Mouse (Mus musculus) forebrain, embryonic 13.5 days (tissue): ENCODE measurements at regions not wholly inside any gene's neighbourhood (a gene's known extent, or its start where the extent isn't known, plus 50 kb on each side); places are given as distances from the start of the nearest gene placed in this dataset.
"Not testable (repeated sequence)": the region's sequence is repeated elsewhere in the genome, so short reads cannot be mapped to it uniquely, and the experiment has no call there.

Experiments used
- ATAC-seq: fragments of 200-750 bp; cut with Nextera tagmentation; 2 replicates; pipeline ENCODE4 v1.8.0; 2017
- H3K27ac ChIP-seq: fragments of 300-500 bp; sonication (generic); 2 replicates; pipeline ENCODE4 v1.5.1; 2015; ENCODE audit warnings: inconsistent platforms, mild to moderate bottlenecking, moderate library complexity
- H3K27me3 ChIP-seq: fragments of 300-500 bp; sonication (generic); 2 replicates; pipeline ENCODE4 v1.6.1; 2015; ENCODE audit warnings: mild to moderate bottlenecking, inconsistent platforms
- H3K36me3 ChIP-seq: fragments of 300-500 bp; sonication (generic); 2 replicates; pipeline ENCODE4 v1.6.1; 2015; ENCODE audit warnings: mild to moderate bottlenecking, inconsistent platforms; ENCODE audit not compliant: poor library complexity, severe bottlenecking
- H3K4me1 ChIP-seq: fragments of 300-500 bp; sonication (generic); 2 replicates; pipeline ENCODE4 v1.6.1; 2015; ENCODE audit warnings: inconsistent platforms
- H3K4me2 ChIP-seq: fragments of 300-500 bp; sonication (generic); 2 replicates; pipeline ENCODE4 v1.6.1; 2015; ENCODE audit warnings: inconsistent platforms, mild to moderate bottlenecking, moderate library complexity
- H3K4me3 ChIP-seq: fragments of 300-500 bp; sonication (generic); 2 replicates; pipeline ENCODE4 v1.5.1; 2015; ENCODE audit warnings: mild to moderate bottlenecking, inconsistent platforms
- H3K9ac ChIP-seq: fragments of 300-500 bp; sonication (generic); 2 replicates; pipeline ENCODE4 v1.6.1; 2015; ENCODE audit warnings: mild to moderate bottlenecking, inconsistent platforms
- H3K9me3 ChIP-seq: fragments of 300-500 bp; sonication (generic); replicated peaks from 2 replicates; pipeline ENCODE4 v1.6.1; 2016; ENCODE audit warnings: inconsistent platforms
- WGBS: fragments of 180-500 bp; shearing (Covaris S2); methylation state at CpG from one replicate; pipeline ENCODE4 v1.1.7; 2015; 5-methylcytosine and 5-hydroxymethylcytosine counted together

DNA sequence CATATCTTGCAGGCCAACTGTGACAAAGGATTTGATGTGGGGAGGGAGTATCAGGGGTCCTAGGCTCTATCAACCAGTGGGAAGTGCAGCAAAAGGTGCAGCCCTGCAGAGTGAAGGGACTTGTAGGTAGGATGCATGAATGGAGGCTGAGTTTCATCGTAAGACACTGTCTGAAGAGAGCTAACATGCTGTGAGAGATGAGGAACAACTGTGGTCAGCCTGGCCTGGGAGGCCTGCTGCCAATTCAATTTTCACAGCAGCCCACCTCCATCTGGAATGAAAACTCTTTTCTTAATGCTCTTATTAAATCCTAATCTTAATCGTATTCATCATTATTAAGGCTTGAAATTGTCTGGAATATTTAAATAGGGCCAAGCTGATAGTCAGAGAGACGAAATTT lies 622.1 kb upstream of the Brinp1 start:
- H3K4me3 ChIP-seq, result no peak overlapping the region
- H3K27ac ChIP-seq, result no peak overlapping the region
- 60% methylated on average over 3 of the region's 3 CpGs for WGBS
- no peaks in the 10 kb centered on the region for H3K27me3 ChIP-seq
- no peak for ATAC-seq
- no peak overlapping the region for H3K4me2 ChIP-seq
- no peaks in the 10 kb centered on the region for H3K9me3 ChIP-seq
- H3K9ac ChIP-seq, result no peak overlapping the region
- H3K36me3 ChIP-seq, result no peaks in the 10 kb centered on the region
- no peaks in the 10 kb centered on the region for H3K4me1 ChIP-seq

DNA sequence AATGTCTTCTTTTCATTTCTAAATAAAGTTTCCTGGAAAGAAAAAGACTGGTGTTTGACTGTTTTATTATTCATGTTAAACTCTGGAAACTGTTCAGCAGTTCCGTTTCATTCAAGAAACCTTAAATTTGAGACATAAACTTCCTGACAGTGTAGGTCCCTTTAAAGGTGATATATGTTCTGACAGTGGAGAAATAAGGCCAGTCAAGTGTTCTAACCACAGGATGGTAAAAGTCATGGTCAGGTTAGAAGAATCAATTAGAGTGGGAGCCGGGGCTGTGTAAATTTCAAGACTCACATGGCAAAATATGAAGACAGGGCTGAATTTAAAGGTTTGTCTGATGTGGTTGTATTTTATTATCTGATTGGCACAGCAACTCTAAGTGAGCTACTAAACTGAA lies 593.9 kb upstream of the Brinp1 start:
- Histone ChIP-seq H3K36me3 (no peaks in the 10 kb centered on the region), H3K9me3 (no peaks in the 10 kb centered on the region), H3K4me2 (no peak overlapping the region), H3K4me3 (no peak overlapping the region), H3K4me1 (no peaks in the 10 kb centered on the region), H3K9ac (no peak overlapping the region), H3K27ac (no peak overlapping the region), H3K27me3 (no peaks in the 10 kb centered on the region)
- 94% methylated on average over 2 of the region's 2 CpGs for WGBS
- ATAC-seq, result no peak

DNA sequence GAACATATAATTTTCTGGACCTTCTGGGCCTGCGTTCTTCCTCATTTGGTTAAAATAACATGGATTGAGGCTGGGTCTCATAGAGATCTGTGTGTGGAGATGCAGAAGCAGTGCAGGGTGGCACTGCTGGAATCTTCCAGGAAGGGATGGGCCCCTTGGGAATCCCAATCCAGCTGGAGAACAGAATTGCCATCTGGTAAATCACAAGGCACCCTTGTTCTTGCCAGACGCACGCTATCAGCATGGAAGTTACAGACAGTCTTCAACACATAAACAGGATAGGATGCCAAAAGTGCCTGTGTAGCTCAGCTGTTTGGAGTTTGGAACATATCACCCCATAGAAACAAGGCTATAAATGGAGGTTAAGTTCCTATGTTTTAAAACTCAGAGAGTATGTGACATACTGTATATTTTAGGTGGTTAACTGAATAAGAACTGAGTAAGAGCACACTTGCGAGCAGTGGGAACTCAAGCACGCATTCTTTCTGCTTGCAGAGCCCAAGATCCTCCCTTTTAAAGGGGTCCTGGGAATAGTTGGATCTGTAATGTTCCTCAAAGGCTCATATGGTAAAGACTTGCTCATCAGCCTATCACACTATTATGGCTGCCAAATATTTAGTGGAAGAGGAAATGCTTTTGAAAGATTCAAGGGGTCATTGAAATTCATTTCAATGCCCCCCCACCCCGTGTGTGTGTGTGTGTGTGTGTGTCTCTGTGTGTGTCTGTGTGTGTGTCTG lies 584.1 kb upstream of the Brinp1 start:
- ATAC-seq, result peak; percentile 94
- no peak overlapping the region for H3K9ac ChIP-seq
- H3K27ac ChIP-seq, result no peak overlapping the region
- no peak overlapping the region for H3K4me3 ChIP-seq
- no peak overlapping the region for H3K4me2 ChIP-seq
- no peaks in the 10 kb centered on the region for H3K4me1 ChIP-seq
- 85% methylated on average over 6 of the region's 6 CpGs for WGBS
- no peaks in the 10 kb centered on the region for H3K9me3 ChIP-seq
- no peaks in the 10 kb centered on the region for H3K36me3 ChIP-seq
- no peaks in the 10 kb centered on the region for H3K27me3 ChIP-seq

DNA sequence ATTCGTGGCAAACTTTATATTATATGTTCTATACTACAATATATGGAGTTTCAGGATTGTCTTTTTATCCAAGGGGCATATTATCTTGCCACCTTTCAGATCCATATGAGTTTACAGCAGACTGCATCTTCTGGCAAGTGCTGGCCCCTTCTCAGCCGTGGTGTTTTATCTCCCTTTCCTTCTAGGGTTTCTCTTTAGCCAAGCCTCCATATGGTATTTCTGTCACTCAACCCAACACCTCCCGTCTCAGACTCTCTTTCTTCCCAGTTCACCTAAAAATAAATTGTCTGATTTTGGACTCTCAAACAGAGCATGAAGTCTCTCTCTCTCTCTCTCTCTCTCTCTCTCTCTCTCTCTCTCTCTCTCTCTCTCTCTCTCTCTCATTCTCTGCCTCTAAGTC lies 578.9 kb upstream of the Brinp1 start:
- no peak overlapping the region for H3K27ac ChIP-seq
- H3K4me1 ChIP-seq, result no peaks in the 10 kb centered on the region; the same call in 1 of the 2 replicates
- ATAC-seq, result 0 out of 2 replicates have a peak, but pooled peaks have one; percentile 24
- no peak overlapping the region for H3K4me2 ChIP-seq
- no peak overlapping the region for H3K9ac ChIP-seq
- no peaks in the 10 kb centered on the region for H3K36me3 ChIP-seq
- 71% methylated on average over 3 of the region's 3 CpGs for WGBS
- no peaks in the 10 kb centered on the region for H3K9me3 ChIP-seq
- H3K27me3 ChIP-seq, result no peaks in the 10 kb centered on the region
- no peak overlapping the region for H3K4me3 ChIP-seq

DNA sequence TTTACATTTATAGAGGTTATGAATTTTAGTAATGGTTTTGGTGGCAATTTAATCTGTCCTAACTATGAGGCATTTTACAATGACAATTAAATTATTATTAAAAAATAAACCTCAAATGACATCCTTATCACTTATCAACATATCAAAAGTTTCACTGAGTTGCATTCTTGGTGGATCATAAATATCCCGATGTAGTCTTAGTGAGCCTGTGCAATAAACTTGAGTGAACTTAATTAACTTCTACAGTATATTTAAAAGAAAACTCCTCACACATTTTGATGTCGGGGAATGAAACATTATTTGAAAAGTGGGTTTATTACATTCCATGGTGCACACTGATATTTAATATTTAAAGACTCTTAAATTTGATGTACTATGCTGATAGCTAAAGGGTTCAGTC lies 568.9 kb upstream of the Brinp1 start:
- Histone ChIP-seq H3K36me3 (no peaks in the 10 kb centered on the region), H3K4me2 (no peak overlapping the region), H3K4me3 (no peak overlapping the region), H3K9me3 (no peaks in the 10 kb centered on the region), H3K27ac (no peak overlapping the region), H3K27me3 (no peaks in the 10 kb centered on the region), H3K9ac (no peak overlapping the region), H3K4me1 (no peaks in the 10 kb centered on the region)
- no peak for ATAC-seq
- 91% methylated on average over 2 of the region's 2 CpGs for WGBS

DNA sequence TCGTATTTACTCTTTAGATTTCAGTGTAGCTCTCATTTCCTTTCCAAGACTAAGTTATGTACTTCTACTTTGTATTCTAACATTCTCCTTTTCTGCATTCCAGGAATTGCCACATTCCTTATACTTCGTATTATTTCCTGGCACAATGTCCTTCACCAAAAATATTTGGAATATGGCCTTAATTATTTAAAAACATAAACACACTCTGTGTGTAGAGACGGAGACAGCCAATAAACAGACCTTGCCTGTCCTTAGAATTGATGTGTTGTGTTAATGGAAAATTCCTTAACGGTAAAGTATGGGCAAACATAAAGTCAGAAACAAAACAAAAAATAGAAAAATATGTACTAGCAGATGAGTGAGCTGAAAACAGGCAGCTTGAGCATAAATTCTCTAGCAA lies 554.1 kb upstream of the Brinp1 start:
- Histone ChIP-seq H3K4me3 (no peak overlapping the region), H3K9ac (no peak overlapping the region), H3K27ac (no peak overlapping the region), H3K4me1 (no peaks in the 10 kb centered on the region), H3K9me3 (no peaks in the 10 kb centered on the region), H3K4me2 (no peak overlapping the region), H3K36me3 (no peaks in the 10 kb centered on the region), H3K27me3 (no peaks in the 10 kb centered on the region)
- 85% methylated on average over 4 of the region's 4 CpGs for WGBS
- no peak for ATAC-seq

DNA sequence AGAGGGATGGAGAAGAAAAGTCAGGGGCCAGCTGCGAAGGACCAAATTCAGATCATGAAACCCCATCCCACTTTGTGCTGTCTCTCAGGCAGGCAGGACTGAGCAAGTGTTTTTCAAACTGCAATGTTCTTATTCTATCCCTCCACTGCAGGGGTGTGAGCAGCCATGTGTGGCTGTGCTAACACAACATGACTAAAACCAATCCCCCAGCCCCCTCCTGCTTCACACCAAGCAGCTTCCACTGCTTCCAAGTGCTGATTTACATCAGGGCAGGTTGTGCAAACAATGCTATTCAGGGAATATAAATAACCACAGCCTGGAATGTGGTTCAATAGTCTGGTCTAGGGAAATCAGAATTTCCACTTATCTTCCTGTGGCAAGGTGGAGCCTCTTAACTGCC lies 517.0 kb upstream of the Brinp1 start:
- Histone ChIP-seq H3K4me3 (no peak overlapping the region), H3K36me3 (no peaks in the 10 kb centered on the region), H3K4me1 (peaks cover 4% of the 10 kb centered on the region; the same call in 1 of the 2 replicates), H3K27ac (no peak overlapping the region), H3K9me3 (no peaks in the 10 kb centered on the region), H3K4me2 (no peak overlapping the region), H3K27me3 (no peaks in the 10 kb centered on the region), H3K9ac (no peak overlapping the region)
- WGBS, result 87% methylated on average over 1 of the region's 1 CpGs
- ATAC-seq, result no peak

DNA sequence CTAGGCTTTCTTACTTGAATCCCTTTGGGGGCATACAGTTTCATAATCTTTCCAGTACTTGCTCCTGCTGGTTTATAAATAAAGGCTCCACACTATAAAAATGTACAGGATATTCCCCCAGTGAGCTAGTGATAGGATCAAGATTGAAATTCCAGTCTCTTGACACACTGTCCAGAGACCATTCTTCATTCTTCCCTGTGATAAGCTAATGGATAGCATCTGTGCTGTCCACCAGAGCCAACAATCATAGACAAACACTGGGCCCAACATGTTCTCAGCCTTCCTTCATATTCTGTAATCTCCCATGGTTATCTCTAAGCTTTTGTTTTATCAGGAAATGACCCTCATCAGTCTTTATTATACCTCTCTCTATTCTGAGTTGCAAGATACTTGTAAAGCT lies 505.8 kb upstream of the Brinp1 start:
- Histone ChIP-seq H3K27me3 (no peaks in the 10 kb centered on the region), H3K4me2 (no peak overlapping the region), H3K4me3 (no peak overlapping the region), H3K36me3 (no peaks in the 10 kb centered on the region), H3K9ac (no peak overlapping the region), H3K4me1 (no peaks in the 10 kb centered on the region), H3K27ac (no peak overlapping the region), H3K9me3 (no peaks in the 10 kb centered on the region)
- ATAC-seq, result no peak

DNA sequence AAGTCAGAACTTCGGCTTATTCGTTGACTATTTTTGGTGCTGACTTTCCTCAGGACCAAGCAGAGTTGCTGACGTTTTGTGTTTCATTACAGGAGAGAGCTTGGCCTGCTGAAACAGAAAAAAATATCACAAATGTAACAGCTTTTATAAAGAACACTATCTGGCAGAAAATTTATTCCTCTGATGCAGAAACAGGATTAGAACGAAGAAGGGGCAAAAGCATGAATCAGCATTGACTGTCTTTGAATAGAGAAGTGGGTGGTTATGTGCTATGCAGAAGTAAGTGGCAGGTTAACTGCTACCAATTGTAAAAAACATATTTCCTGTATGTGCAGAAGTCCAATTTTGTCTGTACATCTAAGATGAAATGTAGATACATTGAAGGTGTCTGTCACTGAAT lies 502.2 kb upstream of the Brinp1 start:
- no peaks in the 10 kb centered on the region for H3K27me3 ChIP-seq
- WGBS, result 96% methylated on average over 4 of the region's 4 CpGs
- H3K4me1 ChIP-seq, result no peaks in the 10 kb centered on the region
- no peaks in the 10 kb centered on the region for H3K36me3 ChIP-seq
- no peak overlapping the region for H3K4me2 ChIP-seq
- no peak overlapping the region for H3K27ac ChIP-seq
- ATAC-seq, result no peak
- H3K4me3 ChIP-seq, result no peak overlapping the region
- no peak overlapping the region for H3K9ac ChIP-seq
- no peaks in the 10 kb centered on the region for H3K9me3 ChIP-seq

DNA sequence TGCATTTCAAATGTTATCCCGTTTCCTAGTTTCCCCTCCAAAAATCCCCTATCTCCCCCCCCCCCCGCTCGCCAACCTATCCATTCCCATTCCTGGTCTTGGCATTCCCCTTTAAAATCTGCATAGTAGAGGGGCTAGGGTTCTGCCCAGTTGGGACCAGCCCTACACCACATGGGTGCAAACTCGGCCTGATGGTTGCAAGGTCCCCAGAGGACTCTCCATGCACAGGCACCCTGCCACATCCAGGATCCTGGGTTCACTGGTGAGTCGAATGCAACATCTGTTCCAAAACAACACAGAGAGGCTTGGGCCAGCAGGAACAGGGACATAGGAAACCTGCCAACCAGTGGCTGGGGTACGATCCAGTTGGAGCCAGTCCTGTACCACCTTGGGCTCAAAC lies 492.0 kb upstream of the Brinp1 start:
- H3K4me1 ChIP-seq, result no peaks in the 10 kb centered on the region
- H3K27me3 ChIP-seq, result no peaks in the 10 kb centered on the region
- no peaks in the 10 kb centered on the region for H3K9me3 ChIP-seq
- no peak overlapping the region for H3K4me2 ChIP-seq
- no peaks in the 10 kb centered on the region for H3K36me3 ChIP-seq
- H3K4me3 ChIP-seq, result no peak overlapping the region
- 89% methylated on average over 6 of the region's 6 CpGs for WGBS
- ATAC-seq, result no peak
- H3K27ac ChIP-seq, result no peak overlapping the region
- no peak overlapping the region for H3K9ac ChIP-seq

DNA sequence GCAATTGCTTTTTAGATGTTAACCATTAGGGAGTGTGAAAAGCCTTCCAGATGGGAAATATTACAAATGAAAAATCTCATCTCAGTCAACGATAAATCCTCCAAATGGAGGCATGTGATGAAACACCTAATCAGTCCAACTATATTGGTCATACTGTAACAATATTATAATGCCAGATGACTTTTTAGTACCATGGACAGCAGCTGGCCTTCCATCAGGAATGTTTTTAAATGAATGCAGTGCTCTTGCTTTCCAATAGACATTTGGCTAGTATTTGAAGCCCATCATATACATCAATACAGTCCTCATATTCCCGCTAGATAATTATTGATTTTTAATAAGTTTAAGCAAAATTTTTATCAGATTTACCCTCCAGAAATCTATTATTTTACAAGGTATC lies 489.8 kb upstream of the Brinp1 start:
- no peaks in the 10 kb centered on the region for H3K27me3 ChIP-seq
- 83% methylated on average over 2 of the region's 2 CpGs for WGBS
- H3K36me3 ChIP-seq, result no peaks in the 10 kb centered on the region
- no peak for ATAC-seq
- H3K4me3 ChIP-seq, result no peak overlapping the region
- H3K27ac ChIP-seq, result no peak overlapping the region
- H3K9me3 ChIP-seq, result no peaks in the 10 kb centered on the region
- H3K4me1 ChIP-seq, result no peaks in the 10 kb centered on the region
- no peak overlapping the region for H3K4me2 ChIP-seq
- no peak overlapping the region for H3K9ac ChIP-seq

DNA sequence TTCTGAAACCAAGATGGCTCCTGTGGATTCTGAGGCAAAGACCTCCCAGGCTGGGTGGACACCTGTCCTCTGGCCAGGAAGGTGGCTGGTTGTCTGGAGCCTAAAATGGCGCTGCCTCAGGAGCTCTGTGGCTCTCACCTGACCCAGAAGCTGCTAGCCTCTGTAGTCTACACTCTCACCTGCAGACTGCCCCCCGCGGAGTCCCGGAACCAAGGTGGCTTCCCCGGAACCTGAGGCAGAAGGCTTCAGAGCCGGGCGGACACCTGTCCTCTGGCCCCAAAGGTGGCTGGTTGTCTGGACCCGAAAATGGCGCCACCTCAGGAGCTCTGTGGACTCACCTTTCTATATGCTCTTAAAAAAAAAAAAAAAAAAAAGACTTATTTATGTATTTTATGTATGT lies 481.2 kb upstream of the Brinp1 start:
- H3K27ac ChIP-seq, result no peak overlapping the region
- no peaks in the 10 kb centered on the region for H3K27me3 ChIP-seq
- H3K36me3 ChIP-seq, result no peaks in the 10 kb centered on the region
- H3K9me3 ChIP-seq, result no peaks in the 10 kb centered on the region
- no peaks in the 10 kb centered on the region for H3K4me1 ChIP-seq
- 91% methylated on average over 9 of the region's 9 CpGs for WGBS
- no peak overlapping the region for H3K4me3 ChIP-seq
- ATAC-seq, result no peak
- no peak overlapping the region for H3K4me2 ChIP-seq
- no peak overlapping the region for H3K9ac ChIP-seq

DNA sequence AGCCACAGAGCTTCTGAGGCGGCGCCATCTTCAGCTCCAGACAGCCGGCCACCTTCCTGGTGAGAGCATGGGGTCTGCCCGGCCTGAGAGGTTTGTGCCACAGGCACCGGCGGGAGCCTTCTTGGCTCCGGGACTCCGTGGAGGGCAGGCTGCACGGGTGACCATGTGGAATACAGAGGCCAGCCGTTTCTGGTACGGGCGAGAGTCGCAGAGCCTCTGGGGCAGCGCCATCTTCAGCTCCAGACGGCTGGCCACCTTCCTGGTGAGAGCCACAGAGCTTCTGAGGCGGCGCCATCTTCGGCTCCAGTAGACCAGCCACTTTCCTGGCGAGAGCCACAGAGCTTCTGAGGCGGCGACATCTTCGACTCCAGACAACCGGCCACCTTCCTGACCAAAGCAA lies 456.2 kb upstream of the Brinp1 start:
- WGBS, result 94% methylated on average over 23 of the region's 23 CpGs
- H3K9me3 ChIP-seq, ATAC-seq: not testable (repeated sequence)

More for the DNA sequence above, 456.2 kb upstream of the Brinp1 start:
- not testable (repeated sequence) for H3K4me2 ChIP-seq, H3K36me3 ChIP-seq, H3K27me3 ChIP-seq, H3K9ac ChIP-seq, H3K4me1 ChIP-seq, H3K4me3 ChIP-seq, H3K27ac ChIP-seq
